Mouse (Mus musculus): ENCODE data around the gene Tmem9.

Tmem9 gene

GRCm38 (mm10) chr1:136007211-136008158 is at the start of gene Tmem9:
TSS of gene Tmem9 (plus strand) at chr1:136008150.
- DNase-seq = peak; percentile 38

DNA sequence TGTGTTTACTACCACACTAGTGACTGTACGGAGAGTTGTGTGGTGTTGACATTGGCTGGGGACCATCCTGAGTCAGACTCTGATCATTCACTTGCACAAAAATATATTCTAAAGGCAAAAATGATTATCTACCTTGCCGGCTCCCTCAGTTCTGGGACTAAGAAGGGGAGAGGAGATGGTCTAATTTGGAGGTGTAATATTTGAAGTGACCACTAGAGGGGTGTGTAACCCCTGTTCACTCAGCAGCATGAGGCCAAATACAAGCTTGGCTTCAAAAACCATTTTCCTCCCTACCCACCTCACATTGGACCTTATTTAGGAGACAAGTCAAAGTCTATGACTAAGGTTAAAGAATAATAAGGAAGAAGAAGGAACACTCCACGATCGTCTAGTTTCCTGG is 49.5 kb upstream of the Tmem9 start:
- no peak for DNase-seq

DNA sequence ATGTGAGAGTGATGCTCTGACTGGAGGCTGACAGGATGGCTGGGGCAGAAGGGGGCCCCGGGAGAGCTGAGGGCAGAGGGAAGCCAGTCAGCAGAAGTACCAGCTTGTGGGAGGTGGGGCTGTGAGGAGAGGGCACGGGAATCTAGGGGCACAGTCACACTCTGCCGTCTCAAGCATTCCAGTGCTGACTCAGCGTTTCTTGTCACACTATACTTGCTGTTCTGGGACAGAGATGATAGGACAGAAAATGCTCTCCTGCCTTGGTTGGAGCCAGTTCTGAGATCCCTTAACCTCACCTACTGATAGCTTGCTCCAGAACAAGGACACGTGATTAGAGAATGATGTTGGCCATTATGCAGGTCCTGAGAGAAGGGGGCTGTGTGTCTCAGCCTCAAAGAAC is 44.8 kb upstream of the Tmem9 start:
- no peak for DNase-seq

DNA sequence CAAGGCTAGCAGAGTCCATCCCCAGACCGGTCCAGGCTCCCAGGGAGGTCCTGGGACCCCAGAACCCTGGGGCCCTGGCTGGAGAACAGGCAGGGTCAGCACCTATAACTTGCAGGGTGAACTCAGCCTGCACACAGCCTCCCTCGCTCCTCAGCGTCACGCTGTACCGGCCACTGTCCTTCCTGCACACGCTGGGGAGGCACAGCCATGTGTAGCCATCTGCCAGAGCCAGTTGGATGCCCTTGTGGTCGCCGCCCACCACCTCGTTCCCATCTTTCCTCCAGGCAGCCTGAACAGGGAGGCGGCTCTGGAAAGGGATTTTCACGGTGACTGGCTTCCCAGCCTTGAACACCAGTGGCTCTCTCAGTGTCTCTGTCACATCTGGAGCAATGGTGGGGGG is 43.4 kb upstream of the Tmem9 start:
- no peak for DNase-seq

DNA sequence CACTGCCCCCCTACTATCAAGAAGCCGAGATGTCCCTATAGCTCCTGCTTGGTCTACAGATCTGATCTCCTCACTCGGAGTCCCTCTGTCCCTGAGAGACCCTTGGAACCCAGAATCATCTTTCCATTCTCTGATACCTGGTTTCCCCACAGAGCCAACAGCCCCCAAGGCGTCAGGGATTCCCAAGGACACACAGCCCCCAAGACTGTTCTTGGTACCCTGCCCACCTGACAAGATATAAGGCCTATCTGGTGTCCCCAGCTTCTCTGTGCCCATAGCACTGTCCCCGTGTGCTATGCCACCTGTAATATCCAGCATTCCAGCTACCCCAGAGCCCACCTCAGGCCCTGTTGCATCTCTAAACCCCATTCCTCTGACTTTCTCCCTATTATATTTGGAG is 40.2 kb upstream of the Tmem9 start:
- DNase-seq = no peak

GRCm38 (mm10) chr1:135970486-135970885 is 37.5 kb upstream of the Tmem9 start:
- no peak for DNase-seq

DNA sequence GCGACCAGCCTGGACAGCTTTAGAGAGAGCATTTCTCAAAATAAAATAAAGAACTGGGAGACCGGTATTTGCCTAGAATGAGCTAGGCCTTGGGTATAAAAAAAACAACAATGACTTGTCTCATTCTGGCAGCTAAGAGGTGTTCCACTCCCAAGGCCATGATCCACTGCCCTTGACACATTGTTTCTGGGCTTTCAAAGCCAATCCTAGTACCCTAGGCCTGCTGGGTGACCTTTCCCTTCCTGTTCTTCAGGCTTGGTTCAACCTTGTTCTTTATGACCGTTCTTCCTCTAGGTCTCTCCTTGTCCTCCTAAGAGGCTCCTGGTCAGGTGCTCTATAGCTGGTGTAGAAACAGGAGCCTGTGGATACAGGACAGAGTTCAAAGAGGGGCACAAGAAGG is 35.4 kb upstream of the Tmem9 start:
- no peak for DNase-seq

DNA sequence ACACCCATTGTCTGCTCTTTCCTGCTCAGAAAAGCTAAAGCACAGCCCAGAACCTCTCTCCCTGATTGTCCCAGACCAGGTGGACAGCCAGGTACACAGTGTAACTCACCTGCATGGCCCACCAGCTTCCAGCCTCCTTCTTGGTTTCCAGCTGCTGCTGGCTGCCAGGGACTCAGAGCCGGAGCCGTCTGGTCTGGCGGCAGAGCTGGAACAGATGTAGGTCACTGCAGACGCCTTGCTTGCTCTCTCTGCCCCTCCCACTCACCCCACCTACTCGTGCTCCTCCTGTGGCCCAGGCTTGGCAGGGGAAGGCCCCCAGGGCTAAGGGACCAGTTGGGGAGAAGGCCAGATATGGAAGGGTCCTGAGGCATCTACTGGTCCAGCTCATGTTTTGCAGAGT is 23.8 kb upstream of the Tmem9 start:
- DNase-seq = no peak

GRCm38 (mm10) chr1:135989876-135990275 is 18.1 kb upstream of the Tmem9 start:
- DNase-seq = no peak

DNA sequence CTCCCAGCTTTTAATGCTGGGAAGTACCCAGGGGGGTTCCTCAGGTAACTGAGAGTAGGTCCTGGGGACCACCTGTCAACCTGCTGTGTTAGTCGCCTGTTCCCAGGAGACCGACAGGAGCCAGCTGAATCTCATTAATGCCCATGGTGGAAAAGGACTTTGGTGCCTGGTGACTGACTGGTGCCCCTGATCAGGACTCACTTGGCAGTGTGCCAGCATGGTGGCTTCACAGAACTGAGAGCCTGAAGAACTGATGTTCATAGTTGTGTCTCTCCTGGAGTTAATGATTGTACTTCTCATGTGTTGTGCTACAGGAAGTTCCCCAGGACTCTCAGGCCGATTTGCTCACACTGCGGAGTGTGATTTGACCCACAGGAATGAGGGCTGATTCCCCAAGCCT is 14.5 kb upstream of the Tmem9 start:
- DNase-seq = no peak

- no peak for DNase-seq
Measured at GRCm38 (mm10) chr1:135997537-135997936, 10.4 kb upstream of the Tmem9 start.

- DNase-seq = no peak
Measured at GRCm38 (mm10) chr1:135999720-136000287, 8.1 kb upstream of the Tmem9 start.

DNA sequence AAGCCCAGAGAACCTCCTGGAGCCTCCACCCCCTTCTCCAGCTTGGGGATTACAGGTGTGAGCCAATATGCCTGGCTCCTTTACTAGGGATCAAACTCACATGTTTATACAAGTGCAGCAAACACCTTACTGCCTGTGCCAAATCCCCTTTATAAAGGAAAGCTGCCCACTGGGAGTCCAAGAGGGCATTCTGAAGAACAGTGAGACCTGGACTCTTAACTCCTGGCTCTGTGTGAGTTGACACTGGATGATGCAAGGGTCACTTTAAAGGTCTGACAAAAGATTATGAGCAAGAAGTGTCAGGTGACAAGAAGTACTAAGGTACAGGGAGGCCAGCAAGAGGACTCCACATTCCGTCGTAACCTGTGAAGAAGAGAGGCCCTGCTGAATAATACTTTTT is 6.5 kb upstream of the Tmem9 start:
- no peak for DNase-seq

DNA sequence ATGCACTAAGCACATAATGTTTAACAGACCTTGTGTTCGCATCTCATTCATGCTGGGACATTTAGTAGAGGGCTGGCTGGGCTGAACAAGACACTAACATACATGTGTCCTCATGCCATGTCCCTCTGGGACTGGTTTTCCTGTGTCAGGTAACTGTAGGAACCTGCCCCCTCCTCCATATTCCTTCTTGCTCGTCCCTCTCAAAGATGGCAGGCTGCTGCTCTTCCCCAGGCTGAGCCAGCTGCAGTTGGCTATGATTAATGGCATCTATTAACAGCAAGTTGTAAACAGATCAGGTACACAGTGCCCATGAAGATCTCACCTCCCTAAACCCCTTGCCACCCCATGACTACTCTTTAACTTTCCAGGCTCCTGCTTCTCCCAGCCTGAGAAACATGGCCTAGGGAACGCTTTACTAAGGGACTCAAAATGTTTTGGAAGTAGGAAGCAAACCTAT is 1.6 kb upstream of the Tmem9 start, which contains the start of gene Igfn1:
Gene Igfn1 (minus strand): TSS at position 51 of the 457 bp plus-strand sequence.
- DNase-seq = no peak

DNA sequence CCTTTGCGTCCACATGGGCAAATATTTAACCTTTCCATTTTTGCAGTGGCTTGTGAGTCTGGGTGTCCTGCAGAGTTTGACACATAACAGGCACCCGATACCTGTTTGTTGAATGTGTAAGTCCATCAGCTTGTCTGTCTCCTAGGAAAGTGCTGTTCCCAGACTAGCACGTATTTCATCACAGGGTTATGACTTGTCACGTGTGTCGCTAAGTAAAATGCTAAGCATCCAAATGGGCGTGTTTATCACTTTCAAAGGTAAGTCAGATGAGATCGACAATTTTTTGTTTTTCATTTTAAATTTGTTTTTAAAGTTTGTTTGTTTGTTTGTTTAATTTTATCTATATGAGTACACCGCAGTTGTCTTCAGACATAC is 196 bp downstream of the Tmem9 start:
- DNase-seq = no peak

DNA sequence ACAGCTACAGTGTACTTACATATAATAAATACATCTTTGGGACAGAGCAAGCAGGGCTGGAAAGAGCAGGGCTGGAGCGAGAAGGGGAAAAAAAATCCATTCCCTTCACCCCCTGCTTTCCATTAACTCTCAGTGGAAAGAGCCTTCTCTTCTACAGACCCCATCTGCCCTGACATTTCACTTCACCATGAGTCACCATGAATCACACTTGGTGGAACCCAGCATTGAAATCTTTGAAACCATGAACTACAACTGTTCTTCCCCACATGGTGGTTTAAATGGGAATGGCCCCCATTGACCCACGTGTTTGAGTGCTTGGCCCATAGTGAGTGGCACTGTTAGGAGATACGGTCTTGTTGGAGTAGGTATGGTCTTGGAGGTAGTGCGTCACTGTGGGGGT is 2.3 kb downstream of the Tmem9 start:
- DNase-seq = no peak

DNA sequence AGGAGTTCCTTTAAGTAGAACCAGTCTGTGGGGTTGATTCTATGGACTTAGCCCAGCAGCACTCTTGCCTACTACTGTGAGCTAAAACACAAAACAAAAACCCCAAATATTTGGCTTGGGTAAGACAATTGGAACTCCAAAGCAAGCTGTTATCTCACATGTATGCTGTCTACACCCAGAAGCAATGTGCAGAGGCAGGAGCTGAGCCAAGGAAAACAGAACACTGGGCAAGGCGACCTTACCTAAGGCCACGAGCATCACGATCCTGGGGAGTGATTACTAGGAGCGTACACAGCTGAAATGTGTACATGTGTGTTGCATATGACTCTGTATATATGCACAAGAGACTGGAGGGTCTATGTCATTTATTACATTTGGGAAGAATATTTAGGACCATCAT is 5.6 kb downstream of the Tmem9 start:
- DNase-seq = no peak

DNA sequence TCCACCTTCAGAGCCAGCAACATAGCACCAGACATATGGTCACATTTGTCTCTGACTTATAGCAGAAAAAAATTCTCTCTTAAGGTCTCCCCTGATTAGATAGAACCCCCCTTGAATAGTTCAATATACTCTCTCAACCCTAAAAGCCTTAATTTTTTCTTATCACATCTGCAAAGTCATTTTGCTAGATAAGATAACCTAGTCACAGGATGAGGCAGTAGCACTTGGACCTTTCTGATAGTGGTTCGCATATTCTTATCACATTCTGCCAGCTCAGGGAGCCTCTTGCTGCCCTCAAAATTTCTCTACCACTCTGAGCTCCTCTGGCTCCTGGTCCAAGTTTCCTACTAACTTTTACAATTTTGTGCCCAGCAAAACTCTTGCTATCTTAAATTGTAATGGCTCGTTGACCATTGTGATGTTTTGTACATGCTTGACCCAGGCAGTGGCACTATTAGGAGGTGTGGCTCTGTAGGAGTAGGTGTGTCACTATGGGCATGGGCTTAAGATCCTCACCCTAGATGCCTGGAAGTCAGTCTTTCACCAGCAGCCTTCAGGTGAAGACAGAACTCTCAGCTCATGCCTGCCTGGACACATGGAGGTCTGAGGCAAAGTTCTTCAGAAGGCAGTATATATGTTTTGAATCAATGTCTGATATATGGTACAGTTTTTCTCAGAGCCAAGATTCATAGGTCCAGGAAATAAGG is 7.0 kb downstream of the Tmem9 start:
- DNase-seq = no peak

DNA sequence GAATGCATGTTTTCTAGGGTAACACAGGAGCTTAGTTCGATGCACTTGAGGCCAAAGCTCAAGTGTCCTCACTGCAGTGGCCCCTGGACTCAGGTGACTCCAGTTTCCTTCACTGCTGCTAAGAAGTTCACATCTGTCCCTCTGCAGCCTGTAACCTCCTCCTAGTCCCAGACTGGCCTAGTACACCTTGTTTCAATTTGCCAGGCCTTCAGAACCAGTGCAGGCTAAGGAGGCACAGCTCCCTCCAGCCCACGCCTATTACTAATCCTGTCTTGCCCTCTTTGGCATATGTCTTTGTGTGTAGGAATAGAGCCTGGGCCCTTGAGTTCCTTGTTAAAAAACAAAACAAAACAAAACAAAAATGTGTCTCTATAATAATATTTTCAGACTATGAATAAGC is 9.4 kb downstream of the Tmem9 start:
- DNase-seq = no peak

DNA sequence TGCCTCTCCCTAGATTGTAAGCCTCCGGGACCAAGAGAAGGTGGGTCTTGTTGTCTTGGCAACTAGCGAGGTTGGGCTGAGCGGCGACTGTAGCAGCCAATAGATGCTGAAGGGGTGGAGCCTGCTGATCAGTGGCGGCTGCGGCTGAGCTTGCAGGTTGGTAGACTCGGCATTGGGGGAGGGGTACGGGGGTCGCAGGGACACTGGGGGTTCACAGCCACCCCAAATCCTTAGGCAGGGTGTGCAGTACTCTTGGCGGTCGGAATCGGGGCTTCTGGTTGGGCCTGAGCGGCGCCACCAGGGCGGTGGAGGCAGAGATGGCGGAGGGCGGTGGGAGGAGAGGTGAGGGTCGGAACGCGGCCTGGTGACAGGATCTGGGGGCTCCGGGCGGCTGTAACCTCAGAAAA is 10.0 kb downstream of the Tmem9 start:
- peak; percentile 89 for DNase-seq

- peak; percentile 43 for DNase-seq
Measured at GRCm38 (mm10) chr1:136018390-136019189, 10.6 kb downstream of the Tmem9 start.

GRCm38 (mm10) chr1:136030201-136030600 is 22.3 kb downstream of the Tmem9 start:
- no peak for DNase-seq

DNA sequence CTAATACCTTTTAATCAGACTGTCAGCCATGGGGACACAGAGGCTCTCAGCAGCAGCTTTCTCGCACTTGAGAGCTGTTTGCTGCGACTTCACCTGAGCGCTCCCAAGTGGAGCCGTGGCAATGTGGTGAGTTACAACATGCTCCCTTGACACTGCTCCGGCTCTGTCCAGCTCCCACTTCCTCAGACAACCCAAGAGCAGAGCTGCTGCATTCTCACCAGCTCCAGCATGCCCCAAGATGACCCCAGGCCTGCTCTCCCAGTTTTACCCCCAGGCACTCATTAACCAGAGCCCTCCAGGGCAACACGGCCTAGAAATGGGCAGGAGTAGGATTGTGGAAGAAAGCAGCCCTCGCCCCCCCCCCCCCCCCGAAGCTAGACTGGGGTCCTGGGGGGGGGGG is 23.7 kb downstream of the Tmem9 start:
- DNase-seq = no peak

Data from right cerebral cortex, postnatal 4 days (tissue).